Mouse (Mus musculus) liver, embryonic 11.5 days (tissue): ENCODE data around the gene Ebp. TPM values are rescaled to one million over a fixed set of nuclear protein-coding genes. Genes with fewer than 3 reads are reported as not detected.

ENCODE experiments used
- ATAC-seq: fragments of 200-750 bp; cut with Nextera tagmentation; replicated peaks from 2 replicates; pipeline ENCODE4 v1.8.0; 2017; ENCODE audit warnings: moderate number of reproducible peaks, mild to moderate bottlenecking, moderate TSS enrichment, moderate library complexity; ENCODE audit not compliant: low FRiP score
- DNase-seq: peaks from one replicate; pipeline ENCODE4 v3.0.0-alpha.2; 2017; ENCODE audit warnings: low spot score
- H3K27ac ChIP-seq: fragments of 300-500 bp; sonication (generic); 2 replicates; pipeline ENCODE4 v1.5.1; 2014; ENCODE audit warnings: mild to moderate bottlenecking, low read depth, low read length, control low read depth
- H3K27me3 ChIP-seq: fragments of 300-500 bp; sonication (generic); replicated peaks from 2 replicates; pipeline ENCODE4 v1.6.1; 2014; ENCODE audit warnings: low read length, mixed read lengths; ENCODE audit not compliant: control insufficient read depth, insufficient read depth
- H3K36me3 ChIP-seq: fragments of 300-500 bp; sonication (generic); 2 replicates; pipeline ENCODE4 v1.6.1; 2014; ENCODE audit warnings: mild to moderate bottlenecking, low read length, moderate library complexity, mixed read lengths; ENCODE audit not compliant: control insufficient read depth, insufficient read depth
- H3K4me1 ChIP-seq: fragments of 300-500 bp; sonication (generic); replicated peaks from 2 replicates; pipeline ENCODE4 v1.6.1; 2014; ENCODE audit warnings: low read length, mixed read lengths; ENCODE audit not compliant: control insufficient read depth, insufficient read depth
- H3K4me2 ChIP-seq: fragments of 300-500 bp; sonication (generic); 2 replicates; pipeline ENCODE4 v1.6.1; 2014; ENCODE audit warnings: mild to moderate bottlenecking, control low read depth, moderate library complexity
- H3K4me3 ChIP-seq: fragments of 300-500 bp; sonication (generic); 2 replicates; pipeline ENCODE4 v1.5.1; 2014; ENCODE audit warnings: low read depth, low read length, control low read depth
- H3K9ac ChIP-seq: fragments of 300-500 bp; sonication (generic); 2 replicates; pipeline ENCODE4 v1.6.1; 2014; ENCODE audit warnings: low read depth, low read length, control low read depth
- H3K9me3 ChIP-seq: fragments of 300-500 bp; sonication (generic); 2 replicates; pipeline ENCODE4 v1.6.1; 2016; ENCODE audit warnings: low read length, inconsistent platforms, mixed read lengths; ENCODE audit not compliant: control insufficient read depth
- WGBS: fragments of 180-500 bp; shearing (Covaris S2); extraction: QIAGEN DNeasy Blood & Tissue Kit; methylation state at CpG from one replicate; pipeline ENCODE4 v1.1.7; 2014; 5-methylcytosine and 5-hydroxymethylcytosine counted together
- polyA plus RNA-seq: library from polyadenylated mRNA; unstranded; fragments of >200 nt; fragmentation: Nextera tagmentation; extraction: Ambion mirVana; gene quantifications from 2 replicates; pipeline ENCODE4 v1.2.1, GENCODE M21; 2014

Gene Ebp
- polyA plus RNA-seq, 1 experiment from 2014 or later = 54.7 TPM

DNA sequence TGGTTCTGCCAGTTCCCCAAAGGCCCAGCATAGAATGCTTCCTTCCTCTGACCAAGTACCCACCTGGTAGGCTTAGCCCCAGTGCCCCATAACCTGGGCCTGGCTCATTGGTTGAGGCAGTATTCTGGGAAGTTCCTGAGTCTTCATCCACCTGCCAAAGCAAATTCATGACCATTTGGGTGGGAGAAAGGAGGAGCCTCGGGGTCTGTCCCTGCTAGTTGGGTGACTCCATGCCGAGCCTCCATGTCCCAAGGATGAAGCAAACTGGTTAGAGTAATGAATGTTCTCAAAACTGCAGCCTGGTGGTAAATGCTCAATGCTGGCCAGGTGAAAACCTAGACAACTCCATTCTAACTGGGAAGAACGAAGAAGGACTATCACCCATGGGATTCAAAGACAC is 52.3 kb downstream of the Ebp start:
- Histone ChIP-seq H3K9me3 (no peaks in the 10 kb centered on the region), H3K27me3 (no peaks in the 10 kb centered on the region), H3K4me3 (no peak overlapping the region), H3K4me1 (no peaks in the 10 kb centered on the region), H3K9ac (no peak overlapping the region), H3K27ac (no peak overlapping the region), H3K36me3 (peaks cover 23% of the 10 kb centered on the region), H3K4me2 (no peak overlapping the region)
- 71% methylated on average over 3 of the region's 3 CpGs for WGBS
- ATAC-seq (no peak), DNase-seq (no peak)

DNA sequence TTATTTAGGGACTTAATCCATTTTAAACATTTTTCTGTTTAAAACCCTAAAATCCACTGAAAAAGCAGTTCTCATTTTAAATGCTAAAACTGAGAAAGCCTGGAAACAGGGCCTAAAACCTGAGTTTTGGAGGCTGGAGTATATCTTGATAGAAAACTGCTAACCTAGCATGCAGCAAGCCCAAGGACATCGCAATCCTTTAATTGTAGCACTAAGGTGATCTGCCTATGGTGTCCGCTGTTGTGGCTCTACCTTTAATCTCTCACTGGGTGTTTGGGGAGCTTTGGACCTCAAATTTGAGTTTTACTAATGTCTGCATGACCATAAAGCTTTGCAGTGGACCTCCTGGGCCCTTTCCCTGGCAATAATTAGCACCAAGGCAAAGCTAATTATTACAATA is 52.9 kb downstream of the Ebp start:
- Histone ChIP-seq H3K9me3 (no peaks in the 10 kb centered on the region), H3K4me1 (no peaks in the 10 kb centered on the region), H3K4me3 (no peak overlapping the region), H3K27ac (no peak overlapping the region), H3K27me3 (no peaks in the 10 kb centered on the region), H3K36me3 (peaks cover 23% of the 10 kb centered on the region), H3K4me2 (no peak overlapping the region), H3K9ac (no peak overlapping the region)
- no peak for DNase-seq
- ATAC-seq = no peak
- WGBS = 88% methylated on average over 2 of the region's 2 CpGs

DNA sequence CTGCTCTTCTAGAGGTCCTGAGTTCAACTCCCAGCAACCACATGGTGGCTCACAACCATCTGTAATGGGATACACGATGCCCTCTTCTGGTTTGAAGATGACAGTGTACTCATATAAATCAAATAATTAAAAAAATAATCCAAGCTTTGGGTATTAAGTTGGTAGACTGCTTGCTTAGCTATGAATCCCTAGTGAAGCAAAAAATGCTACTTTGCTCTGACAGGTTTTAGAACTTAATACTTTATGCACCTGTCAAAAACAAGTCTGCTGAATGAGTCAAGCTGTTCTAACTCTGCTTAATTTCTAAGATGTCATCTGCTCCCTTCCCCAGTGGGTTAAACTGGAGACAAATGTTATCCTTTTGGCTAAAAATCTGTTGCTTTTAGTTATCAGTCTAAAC is 53.8 kb downstream of the Ebp start:
- Histone ChIP-seq H3K27me3 (no peaks in the 10 kb centered on the region), H3K4me2 (no peak overlapping the region), H3K36me3 (peaks cover 22% of the 10 kb centered on the region), H3K4me3 (no peak overlapping the region), H3K27ac (no peak overlapping the region), H3K9me3 (no peaks in the 10 kb centered on the region), H3K4me1 (no peaks in the 10 kb centered on the region), H3K9ac (no peak overlapping the region)
- no peak for DNase-seq
- no peak for ATAC-seq
- 54% methylated on average over 1 of the region's 1 CpGs for WGBS

DNA sequence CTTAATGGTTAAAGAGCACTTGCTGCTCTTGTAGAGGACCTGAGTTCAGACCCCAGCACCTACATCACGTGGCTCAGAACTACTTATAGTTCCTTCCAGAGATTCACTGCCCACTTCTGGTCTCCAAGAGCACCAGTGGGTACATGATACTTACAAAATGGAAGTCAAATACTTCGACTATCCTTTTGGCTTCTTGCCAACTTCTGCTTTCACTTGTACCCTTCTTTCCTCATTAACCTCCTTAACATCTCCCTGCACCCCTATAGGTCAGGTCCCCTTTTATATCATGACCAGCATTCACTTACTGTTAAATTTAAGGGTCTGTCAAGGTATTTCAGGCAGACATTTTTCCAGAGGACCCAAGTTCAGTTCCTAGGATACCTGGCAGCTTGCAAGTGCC is 57.4 kb downstream of the Ebp start:
- no peak for ATAC-seq
- Histone ChIP-seq H3K9ac (no peak overlapping the region), H3K4me3 (no peak overlapping the region), H3K4me2 (no peak overlapping the region), H3K27me3 (no peaks in the 10 kb centered on the region), H3K36me3 (peaks cover 7% of the 10 kb centered on the region), H3K27ac (no peak overlapping the region), H3K4me1 (no peaks in the 10 kb centered on the region; the same call in 1 of the 2 replicates), H3K9me3 (no peaks in the 10 kb centered on the region)
- 37% methylated on average over 2 of the region's 2 CpGs for WGBS
- DNase-seq = no peak

Other genes starting within 250 kb of the Ebp start
- gene Hdac6, start 245.6 kb downstream of the Ebp start, polyA plus RNA-seq = 21.1 and 22.5 TPM in 2 replicates
- gene Gata1, start 215.4 kb downstream of the Ebp start, polyA plus RNA-seq = 157 and 162 TPM in 2 replicates
- gene Glod5, start 175.0 kb downstream of the Ebp start, polyA plus RNA-seq = 0.29 and 0.53 TPM in 2 replicates
- gene Suv39h1, start 118.8 kb downstream of the Ebp start, polyA plus RNA-seq = 81.5 and 83.6 TPM in 2 replicates
- gene Was, start 103.0 kb downstream of the Ebp start, polyA plus RNA-seq = 6.5 and 6.7 TPM in 2 replicates
- gene Wdr13, start 60.6 kb downstream of the Ebp start, polyA plus RNA-seq = 15.9 and 17.7 TPM in 2 replicates
- 469 and 471 TPM in 2 replicates for gene Rbm3, start 47.6 kb downstream of the Ebp start, polyA plus RNA-seq
- 10.5 and 11.1 TPM in 2 replicates for gene Tbc1d25, start 17.3 kb downstream of the Ebp start, polyA plus RNA-seq
- 2.4 and 2.8 TPM in 2 replicates for gene Porcn, start 13.0 kb upstream of the Ebp start, polyA plus RNA-seq
- gene Ftsj1, start 58.9 kb upstream of the Ebp start, polyA plus RNA-seq = 59.6 and 62.7 TPM in 2 replicates
- 77.7 and 84.1 TPM in 2 replicates for gene Slc38a5, start 77.6 kb upstream of the Ebp start, polyA plus RNA-seq
- not detected in 2 replicates for gene Ssxb10, start 133.9 kb upstream of the Ebp start, polyA plus RNA-seq
- not detected in 2 replicates for gene Ssxb9, start 173.5 kb upstream of the Ebp start, polyA plus RNA-seq
- gene Ssxb1, start 219.8 kb upstream of the Ebp start, polyA plus RNA-seq = not detected in 2 replicates